8 mouse cellular contexts compared by ENCODE assay signal in genomic region chr9:41156006-41156719, GRCm38 (mm10). TPM values are rescaled to one million over a fixed set of nuclear protein-coding genes. Genes with fewer than 3 reads are reported as not detected.
DNase-seq lines count a peak whose midpoint lies in the region; ATAC-seq and TF ChIP-seq lines count a peak whose summit lies in the region.

No protein-coding gene starts in this region.

- intact Hi-C loops in gastrocnemius, adult 2 months (cut with DNase I), result no loop called here
- intact Hi-C loops in left cerebral cortex, postnatal 14 days (cut with DNase I), result loop anchor here (10.0 kb wide), 1 partner anchor 111 kb away; no protein-coding TSS in a partner anchor
- intact Hi-C loops in left cerebral cortex, postnatal 10 days (cut with DNase I), result loop anchor here (5.0 kb wide), 1 partner anchor 114 kb away; no protein-coding TSS in a partner anchor

- peak overlapping the region; percentile 80; the same call in 1 of the 2 replicates for H3K9ac ChIP-seq in liver, embryonic 13.5 days

- peaks cover 74% of the 10 kb centered on the region for H3K27me3 ChIP-seq in E14TG2a.4 (ENCODE audit: insufficient read depth, low read length)
- H3K27me3 ChIP-seq in liver, embryonic 13.5 days, result peaks cover 39% of the 10 kb centered on the region

- H3K9me3 ChIP-seq in E14TG2a.4 (ENCODE audit: low read length), result no peaks in the 10 kb centered on the region
- no peaks in the 10 kb centered on the region for H3K9me3 ChIP-seq in liver, embryonic 13.5 days (replicated peaks)

- H3K27ac ChIP-seq in gastrocnemius, adult 2 months, result no peak overlapping the region
- no peak overlapping the region for H3K27ac ChIP-seq in embryonic fibroblast, embryonic 13.5 days (ENCODE audit: insufficient read depth, low read length)
- H3K27ac ChIP-seq in liver, embryonic 13.5 days, result no peak overlapping the region

- no peak for TF ChIP-seq POLR2A in embryonic fibroblast, embryonic 13.5 days (IDR thresholded peaks at IDR 0.05; ENCODE audit: low read depth, low read length)

- 24% methylated on average over 20 of the region's 20 CpGs for WGBS in liver, embryonic 13.5 days (ENCODE audit: insufficient replicate concordance)

- TF ChIP-seq CTCF in gastrocnemius, adult 2 months (IDR thresholded peaks at IDR 0.05), result no peak
- no peak for TF ChIP-seq CTCF in E14TG2a.4 (conservative IDR thresholded peaks at IDR 0.05; ENCODE audit: low read length)
- no peak for TF ChIP-seq CTCF in embryonic fibroblast, embryonic 13.5 days (IDR thresholded peaks at IDR 0.05; ENCODE audit: borderline replicate concordance, insufficient read depth, low read length)

- no peaks in the 10 kb centered on the region for H3K36me3 ChIP-seq in E14TG2a.4 (ENCODE audit: insufficient read depth, low read length)
- H3K36me3 ChIP-seq in liver, embryonic 13.5 days, result no peaks in the 10 kb centered on the region

- no peak for DNase-seq in gastrocnemius, adult 2 months
- no peak for DNase-seq in gastrocnemius, postnatal 10 days
- no peak for DNase-seq in liver, embryonic 13.5 days
- no peak for DNase-seq in right cerebral cortex, postnatal 25 days
- DNase-seq in left cerebral cortex, postnatal 14 days (ENCODE audit: low spot score in 2 of 2), result no peak
- DNase-seq in left cerebral cortex, postnatal 10 days (ENCODE audit: extremely low spot score in 1 of 2, low spot score in 2 of 2), result no peak

- H3K4me1 ChIP-seq in E14TG2a.4 (replicated peaks; ENCODE audit: low read depth, low read length), result peaks cover 15% of the 10 kb centered on the region
- H3K4me1 ChIP-seq in embryonic fibroblast, embryonic 13.5 days (ENCODE audit: control insufficient read depth, insufficient read depth, low read length), result no peaks in the 10 kb centered on the region
- H3K4me1 ChIP-seq in liver, embryonic 13.5 days (replicated peaks), result peaks cover 43% of the 10 kb centered on the region

- peak overlapping the region; percentile 89 for H3K4me3 ChIP-seq in gastrocnemius, adult 2 months
- H3K4me3 ChIP-seq in E14TG2a.4 (replicated peaks; ENCODE audit: low read length), result peak overlapping the region; percentile 86
- peak overlapping the region; percentile 57 for H3K4me3 ChIP-seq in embryonic fibroblast, embryonic 13.5 days (ENCODE audit: insufficient read depth, low read length)
- peak overlapping the region; percentile 76 for H3K4me3 ChIP-seq in liver, embryonic 13.5 days (replicated peaks)

- no peak for ATAC-seq in liver, embryonic 13.5 days (ENCODE audit: low read depth)

- peak overlapping the region; percentile 94 for H3K4me2 ChIP-seq in liver, embryonic 13.5 days

RNA-seq across cellular contexts. Expression of gene Ubash3b, which starts 5.3 kb away (rescaled TPM):
- total RNA-seq in gastrocnemius, adult 2 months (2021), result under 1 TPM; 0.33 to 0.45 TPM
- total RNA-seq in gastrocnemius, postnatal 10 days (2021), result 1 to 10 TPM; 2.2 to 3.3 TPM
- 4.2 and 5.1 TPM in 2 replicates for polyA plus RNA-seq in embryonic fibroblast, embryonic 13.5 days (2011; ENCODE audit: insufficient read length, low read depth, missing spikeins)
- 6.7 and 7.9 TPM in 2 replicates for polyA plus RNA-seq in liver, embryonic 13.5 days (2015; fragmentation: Nextera tagmentation; extraction: Ambion mirVana)
- total RNA-seq in left cerebral cortex, postnatal 14 days (2021), result 10 to 100 TPM; 26.6 to 28.1 TPM
- 10 to 100 TPM; 30.4 to 31.7 TPM for total RNA-seq in left cerebral cortex, postnatal 10 days (2021)

Comparison
In these comparisons a context has a peak if more than half of its experiments do, and no peak if none do; other contexts are left out.
1. RNA of gene Ubash3b, which starts 5.3 kb away (total RNA-seq): 30.4 to 31.7 TPM in left cerebral cortex, postnatal 10 days and 26.6 to 28.1 TPM in left cerebral cortex, postnatal 14 days; 2.2 to 3.3 TPM in gastrocnemius, postnatal 10 days and 0.33 to 0.45 TPM in gastrocnemius, adult 2 months; every median in the first group is over 4 times any median in the second.
2. Peak in every context shown above with its lines, with median percentiles within 50 percentile points of each other: H3K4me3 ChIP-seq.